Mouse (Mus musculus) testis, adult 2 months (tissue): ENCODE data around the gene Eif2d. TPM values are rescaled to one million over a fixed set of nuclear protein-coding genes. Genes with fewer than 3 reads are reported as not detected.

Source experiments
- H3K27ac ChIP-seq: fragments of 200-500 bp; 2 replicates; pipeline ENCODE4 v1.5.1; 2012; ENCODE audit warnings: low read depth, low read length; ENCODE audit not compliant: control insufficient read depth, insufficient read depth
- H3K27me3 ChIP-seq: fragments of 200-500 bp; 2 replicates; pipeline ENCODE4 v1.6.1; 2012; ENCODE audit warnings: mild to moderate bottlenecking, low read length, moderate library complexity; ENCODE audit not compliant: control insufficient read depth, insufficient read depth
- H3K36me3 ChIP-seq: fragments of 200-500 bp; 2 replicates; pipeline ENCODE4 v1.6.1; 2012; ENCODE audit warnings: mild to moderate bottlenecking, low read length; ENCODE audit not compliant: control insufficient read depth, insufficient read depth
- H3K4me1 ChIP-seq: fragments of 200-500 bp; 2 replicates; pipeline ENCODE4 v1.6.1; 2012; ENCODE audit warnings: low read length; ENCODE audit not compliant: control insufficient read depth, insufficient read depth
- H3K4me3 ChIP-seq: fragments of 200-500 bp; 2 replicates; pipeline ENCODE4 v1.5.1; 2012; ENCODE audit warnings: low read depth, mild to moderate bottlenecking, low read length, moderate library complexity, mixed read lengths; ENCODE audit not compliant: control insufficient read depth
- CTCF ChIP-seq: fragments of 200-500 bp; IDR thresholded peaks from 2 replicates; pipeline ENCODE4 v1.5.1; 2012; ENCODE audit warnings: low read depth, mild to moderate bottlenecking, inconsistent platforms, low read length, moderate library complexity; ENCODE audit not compliant: control insufficient read depth, insufficient read depth, insufficient replicate concordance
- POLR2A ChIP-seq: fragments of 200-500 bp; IDR thresholded peaks from 2 replicates; pipeline ENCODE4 v1.6.1; 2012; ENCODE audit warnings: low read depth, mild to moderate bottlenecking, inconsistent platforms, low read length, moderate library complexity; ENCODE audit not compliant: control insufficient read depth
- polyA plus RNA-seq: library from polyadenylated mRNA; depleted of rRNA; stranded (reverse); fragments of >200 nt; gene quantifications from 2 replicates; pipeline ENCODE4 v1.2.3, GENCODE M21; 2012

The Eif2d gene
- polyA plus RNA-seq, 1 experiment: 18.1 TPM

DNA sequence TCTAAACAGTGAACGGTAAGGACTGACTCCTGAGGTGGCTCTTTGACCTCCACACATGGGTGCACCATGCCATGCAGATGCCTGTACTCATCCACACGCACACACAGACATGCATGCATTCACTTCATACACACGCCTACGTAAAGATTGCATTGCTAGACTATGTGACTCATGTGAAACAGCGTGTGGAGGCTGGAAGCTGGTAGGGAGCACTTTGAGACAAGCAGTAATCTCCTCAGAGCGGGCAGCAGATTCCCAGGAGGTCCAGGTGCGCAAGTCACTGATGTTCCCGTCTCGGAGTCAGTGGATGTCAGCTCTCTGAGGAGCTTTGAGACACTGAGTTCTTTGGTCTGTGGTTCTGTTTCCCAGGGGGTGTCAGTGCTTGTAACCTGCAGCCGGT, 14.6 kb downstream of the Eif2d start:
- H3K27ac ChIP-seq: no peak overlapping the region
- no peak overlapping the region for H3K4me3 ChIP-seq
- H3K4me1 ChIP-seq: no peaks in the 10 kb centered on the region
- H3K36me3 ChIP-seq: peaks cover 5% of the 10 kb centered on the region
- no peak for TF ChIP-seq CTCF
- no peak for TF ChIP-seq POLR2A
- H3K27me3 ChIP-seq: no peaks in the 10 kb centered on the region

DNA sequence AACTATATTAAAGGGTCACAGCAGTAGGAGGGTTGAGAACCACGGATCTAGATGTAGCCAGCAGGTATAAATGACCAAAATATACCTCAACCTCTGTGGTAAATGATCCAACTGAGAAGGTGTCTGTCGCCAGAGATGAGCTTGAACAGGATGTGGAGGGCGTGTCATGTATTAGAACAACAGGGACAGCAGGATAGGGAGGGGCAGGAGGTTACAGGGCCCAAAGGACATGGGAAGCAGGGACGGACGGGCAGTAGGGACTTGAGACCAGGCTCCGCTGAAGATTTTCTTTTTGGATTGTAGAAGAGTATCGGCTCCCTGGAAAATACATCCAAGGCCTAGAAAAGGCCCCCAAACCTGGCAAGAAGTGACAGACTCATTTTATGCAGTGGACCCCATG, 20.0 kb downstream of the Eif2d start:
- Histone ChIP-seq H3K4me1 (no peaks in the 10 kb centered on the region), H3K4me3 (no peak overlapping the region), H3K27me3 (no peaks in the 10 kb centered on the region), H3K36me3 (peaks cover 4% of the 10 kb centered on the region), H3K27ac (no peak overlapping the region)
- TF ChIP-seq CTCF: no peak
- TF ChIP-seq POLR2A: no peak

DNA sequence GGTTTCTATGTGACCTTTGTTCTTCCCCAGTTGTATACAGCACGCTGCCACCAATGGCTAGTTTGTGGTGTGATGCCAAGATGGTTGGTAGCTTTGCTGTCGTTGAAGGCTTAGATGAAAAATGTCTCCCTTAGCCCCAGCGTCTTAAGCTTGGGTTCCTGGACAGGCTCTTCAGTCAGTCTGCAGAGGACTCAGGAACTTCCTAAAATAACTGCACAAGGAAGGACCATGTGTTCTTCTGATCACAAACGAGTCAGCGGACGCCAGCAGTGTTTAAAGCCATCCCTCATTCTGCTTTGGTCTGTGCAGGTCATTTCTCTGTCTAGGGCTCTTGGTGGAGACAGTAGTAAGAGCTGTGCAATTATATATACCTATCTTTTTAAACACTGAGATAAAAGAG, 20.8 kb downstream of the Eif2d start:
- TF ChIP-seq CTCF: no peak
- no peak for TF ChIP-seq POLR2A
- Histone ChIP-seq H3K4me3 (no peak overlapping the region), H3K4me1 (no peaks in the 10 kb centered on the region), H3K36me3 (peaks cover 4% of the 10 kb centered on the region), H3K27me3 (no peaks in the 10 kb centered on the region), H3K27ac (no peak overlapping the region)

DNA sequence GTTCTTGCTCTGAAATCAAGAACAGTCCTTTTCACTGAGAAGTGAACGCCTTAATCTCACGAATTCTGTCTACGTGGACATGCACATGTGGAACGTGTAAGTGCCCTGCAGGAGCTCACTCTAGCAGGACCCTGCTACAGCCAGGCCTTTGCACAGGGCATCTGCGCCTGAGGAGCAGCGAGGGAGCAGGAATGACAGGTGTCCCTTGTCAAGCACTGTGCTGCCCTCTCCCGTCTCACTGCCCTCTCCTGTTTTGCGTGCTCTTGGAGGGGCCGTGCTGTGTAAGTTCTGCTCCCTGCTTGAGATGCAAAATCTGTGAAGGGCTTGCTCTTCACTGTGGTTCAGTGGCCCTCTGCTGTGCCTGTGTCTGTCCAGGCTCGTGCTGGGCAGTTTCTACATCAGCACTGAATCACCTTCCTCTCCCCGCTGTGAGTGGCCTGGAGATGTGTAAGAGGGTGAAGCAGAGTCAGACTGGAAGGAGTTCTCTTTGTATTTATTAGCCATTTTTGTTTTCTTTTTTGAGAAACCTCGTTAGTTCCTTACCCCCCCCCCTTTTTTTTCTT, 21.4 kb downstream of the Eif2d start:
- H3K27ac ChIP-seq: no peak overlapping the region
- peaks cover 4% of the 10 kb centered on the region for H3K36me3 ChIP-seq
- TF ChIP-seq POLR2A (no peak), CTCF (no peak)
- H3K4me3 ChIP-seq: no peak overlapping the region
- no peaks in the 10 kb centered on the region for H3K4me1 ChIP-seq
- no peaks in the 10 kb centered on the region for H3K27me3 ChIP-seq

DNA sequence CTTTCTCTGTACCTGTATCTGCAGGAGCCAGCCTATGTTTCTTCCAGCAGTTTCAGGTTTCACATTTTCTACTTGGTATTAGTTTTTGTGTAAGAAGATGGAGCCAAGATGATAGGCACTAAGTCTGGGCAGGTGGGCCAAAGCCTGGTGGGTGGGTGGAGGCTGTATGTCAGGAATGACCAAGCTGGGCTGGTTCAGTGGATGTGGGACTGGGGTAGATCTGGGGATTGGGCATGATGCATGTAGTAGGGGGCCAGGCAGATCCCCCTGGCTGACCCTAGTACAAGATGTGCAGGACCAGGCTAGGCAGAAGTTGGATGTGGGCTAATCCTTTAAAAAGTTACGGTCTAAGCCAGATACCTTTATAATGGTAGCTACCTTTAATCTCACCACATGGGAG, 22.2 kb downstream of the Eif2d start:
- TF ChIP-seq CTCF (no peak), POLR2A (no peak)
- no peaks in the 10 kb centered on the region for H3K4me1 ChIP-seq
- no peak overlapping the region for H3K27ac ChIP-seq
- no peaks in the 10 kb centered on the region for H3K27me3 ChIP-seq
- no peak overlapping the region for H3K4me3 ChIP-seq
- peaks cover 4% of the 10 kb centered on the region for H3K36me3 ChIP-seq

DNA sequence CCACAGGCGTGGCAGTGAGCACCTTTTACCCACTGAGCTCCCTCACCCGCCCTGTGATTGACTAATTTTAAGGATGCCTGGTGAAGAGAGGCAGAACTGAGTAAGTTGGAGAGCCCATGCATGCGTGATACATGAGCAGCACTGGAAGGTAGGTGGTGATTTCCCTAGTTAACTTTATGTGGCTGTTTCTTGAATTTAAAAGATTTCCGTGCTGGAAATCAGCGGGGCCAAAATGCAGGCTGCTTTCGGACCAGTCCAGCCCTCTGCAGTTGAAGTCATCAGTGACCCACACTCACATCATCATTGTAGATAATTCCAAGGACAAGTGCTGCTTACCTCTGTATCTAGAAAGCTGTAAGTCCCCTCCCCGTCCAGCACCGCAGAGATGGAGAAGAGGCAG, 22.8 kb downstream of the Eif2d start:
- H3K27me3 ChIP-seq: no peaks in the 10 kb centered on the region

DNA sequence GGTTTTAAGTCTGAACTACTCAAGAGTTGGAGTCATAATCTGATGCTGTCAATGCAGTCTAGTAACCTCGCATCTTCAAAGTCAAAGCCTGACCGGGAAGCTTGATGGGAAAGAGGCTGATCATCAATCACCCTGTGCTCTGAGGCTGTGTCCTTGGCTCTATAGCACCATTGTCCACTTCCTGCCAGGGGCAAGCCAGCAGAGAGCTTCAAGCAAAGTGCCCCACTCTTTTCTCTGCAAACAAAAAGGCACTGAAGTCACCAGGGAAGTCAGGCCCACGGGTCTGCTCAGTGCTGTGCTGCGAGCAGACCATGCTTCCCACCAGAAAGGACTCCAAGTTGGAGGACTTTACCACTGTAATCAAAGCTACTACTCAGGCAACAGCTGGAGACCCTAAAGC, 24.3 kb downstream of the Eif2d start:
- TF ChIP-seq POLR2A (no peak), CTCF (no peak)
- no peak overlapping the region for H3K27ac ChIP-seq
- peaks cover 4% of the 10 kb centered on the region for H3K36me3 ChIP-seq
- no peak overlapping the region for H3K4me3 ChIP-seq
- no peaks in the 10 kb centered on the region for H3K4me1 ChIP-seq
- no peaks in the 10 kb centered on the region for H3K27me3 ChIP-seq

More for the DNA sequence above, 22.8 kb downstream of the Eif2d start:
- TF ChIP-seq CTCF: no peak
- TF ChIP-seq POLR2A: no peak
- Histone ChIP-seq H3K4me1 (no peaks in the 10 kb centered on the region), H3K4me3 (no peak overlapping the region), H3K36me3 (peaks cover 4% of the 10 kb centered on the region), H3K27ac (no peak overlapping the region)

DNA sequence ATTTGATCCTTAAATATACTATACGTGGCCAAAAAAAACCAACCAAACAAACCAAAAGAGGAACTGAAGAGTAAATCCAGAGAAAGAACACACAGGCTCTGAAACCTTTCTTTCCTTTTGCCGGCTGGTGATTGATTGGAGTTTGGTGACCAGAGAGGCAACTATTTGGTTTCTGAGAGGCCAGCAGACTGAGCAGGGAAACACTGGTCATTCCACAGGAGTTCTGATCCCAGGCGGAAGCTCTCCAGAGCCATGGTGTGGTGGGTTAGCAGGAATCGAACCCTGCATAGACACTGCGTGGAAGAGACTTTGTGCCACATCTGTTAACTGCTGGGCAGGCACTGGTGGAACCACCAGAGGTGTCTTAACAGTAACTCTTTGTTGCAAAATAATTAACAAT, 25.1 kb downstream of the Eif2d start:
- TF ChIP-seq CTCF: no peak
- Histone ChIP-seq H3K4me3 (no peak overlapping the region), H3K27ac (no peak overlapping the region), H3K27me3 (no peaks in the 10 kb centered on the region), H3K4me1 (no peaks in the 10 kb centered on the region), H3K36me3 (peaks cover 2% of the 10 kb centered on the region)
